Mouse (Mus musculus): ENCODE results near the gene Hba-x.

- TF ChIP-seq CTCF (IDR thresholded peaks at IDR 0.05; ENCODE audit: insufficient read depth, low read depth, low read length) (no peak), POLR2A (IDR thresholded peaks at IDR 0.05; ENCODE audit: insufficient read depth, low read depth, low read length) (no peak)
Measured at GRCm38 (mm10) chr11:32309928-32310327, 33.7 kb downstream of the Hba-x start.
